In the genomic region with DNA sequence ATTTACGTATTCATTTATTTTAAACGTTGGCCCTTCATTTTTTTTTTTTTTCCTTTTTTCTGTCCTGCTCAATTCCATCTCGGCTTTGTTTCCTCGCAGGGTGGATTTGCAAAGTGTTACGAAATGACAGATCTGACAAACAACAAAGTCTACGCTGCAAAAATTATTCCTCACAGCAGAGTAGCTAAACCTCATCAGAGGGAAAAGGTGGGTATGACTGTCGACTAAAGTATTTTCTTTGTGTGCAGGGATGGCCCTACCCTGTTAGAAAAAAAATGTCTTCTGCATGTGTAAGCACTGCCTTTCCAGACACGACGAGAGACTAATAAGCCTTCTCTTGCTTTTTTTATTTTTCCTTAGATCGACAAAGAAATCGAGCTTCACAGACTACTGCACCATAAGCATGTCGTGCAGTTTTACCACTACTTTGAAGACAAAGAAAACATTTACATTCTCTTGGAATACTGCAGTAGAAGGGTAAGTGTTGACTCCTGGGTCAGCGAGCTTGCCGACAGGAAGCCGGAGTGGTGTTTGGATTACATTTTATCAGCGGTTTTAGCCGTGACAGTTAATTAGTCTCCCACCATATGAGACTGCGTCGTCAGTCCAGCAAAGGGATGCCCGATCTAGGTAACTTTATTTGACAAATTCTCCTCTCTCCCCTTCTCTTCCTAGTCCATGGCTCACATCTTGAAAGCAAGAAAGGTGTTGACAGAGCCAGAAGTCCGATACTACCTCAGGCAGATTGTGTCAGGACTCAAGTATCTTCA, we compare ENCODE assay signal across 9 mouse cellular contexts. TPM values are rescaled to one million over a fixed set of nuclear protein-coding genes. Genes with fewer than 3 reads are reported as not detected.
A peak's percentile ranks its signal among the peaks of the same experiment; 100 is the strongest.
DNase-seq lines count a peak whose midpoint lies in the region; ATAC-seq and TF ChIP-seq lines count a peak whose summit lies in the region.
"Had no signal": no experiment of that assay in that cellular context is flagged by ENCODE, and none has a peak within 500 bp of the region (broad histone marks: within the 10 kb centered on the region; RNA-seq: fewer than 3 reads in every experiment).

No protein-coding gene starts in this region.

- no peak for TF ChIP-seq CTCF in testis, adult 2 months (IDR thresholded peaks at IDR 0.05; ENCODE audit: control insufficient read depth, insufficient read depth, insufficient replicate concordance, low read depth, low read length)
- TF ChIP-seq CTCF in thymus, adult 2 months (IDR thresholded peaks at IDR 0.05; ENCODE audit: borderline replicate concordance, control insufficient read depth, extremely low read depth, insufficient read depth, low read length, poor library complexity) = no peak

- peak overlapping the region; percentile 85 for H3K4me2 ChIP-seq in heart, embryonic 12.5 days
- peak overlapping the region; percentile 98 for H3K4me2 ChIP-seq in limb, embryonic 13.5 days (replicated peaks)
- H3K4me2 ChIP-seq in neural tube, embryonic 13.5 days = peak overlapping the region; percentile 97

- H3K9me3 ChIP-seq in heart, embryonic 12.5 days (replicated peaks) = no peaks in the 10 kb centered on the region
- H3K9me3 ChIP-seq in limb, embryonic 13.5 days = peaks cover 5% of the 10 kb centered on the region
- no peaks in the 10 kb centered on the region for H3K9me3 ChIP-seq in neural tube, embryonic 13.5 days

- H3K4me3 ChIP-seq in testis, adult 2 months (ENCODE audit: control insufficient read depth, low read depth, low read length) = peak overlapping the region; percentile 89
- H3K4me3 ChIP-seq in heart, embryonic 12.5 days = peak overlapping the region; percentile 97
- H3K4me3 ChIP-seq in limb, embryonic 13.5 days = peak overlapping the region; percentile 78
- H3K4me3 ChIP-seq in neural tube, embryonic 13.5 days = peak overlapping the region; percentile 79
- H3K4me3 ChIP-seq in thymus, adult 2 months (ENCODE audit: control insufficient read depth, insufficient read depth, low read length) = no peak overlapping the region

- peaks cover 6% of the 10 kb centered on the region for H3K4me1 ChIP-seq in testis, adult 2 months (ENCODE audit: control insufficient read depth, insufficient read depth, low read length)
- peaks cover 37% of the 10 kb centered on the region for H3K4me1 ChIP-seq in heart, embryonic 12.5 days (replicated peaks)
- H3K4me1 ChIP-seq in limb, embryonic 13.5 days = peaks cover 26% of the 10 kb centered on the region
- peaks cover 20% of the 10 kb centered on the region for H3K4me1 ChIP-seq in neural tube, embryonic 13.5 days (replicated peaks)
- H3K4me1 ChIP-seq in thymus, adult 2 months (replicated peaks; ENCODE audit: control insufficient read depth, insufficient read depth, low read length) = peaks cover 12% of the 10 kb centered on the region

- no peak for ATAC-seq in heart, embryonic 12.5 days (ENCODE audit: insufficient number of reproducible peaks, low FRiP score)
- no peak for ATAC-seq in limb, embryonic 13.5 days (ENCODE audit: low FRiP score, low read depth)
- no peak for ATAC-seq in neural tube, embryonic 13.5 days (ENCODE audit: low read depth)

- H3K36me3 ChIP-seq in testis, adult 2 months (ENCODE audit: control insufficient read depth, insufficient read depth, low read length) = no peaks in the 10 kb centered on the region
- peaks cover 44% of the 10 kb centered on the region for H3K36me3 ChIP-seq in heart, embryonic 12.5 days
- H3K36me3 ChIP-seq in limb, embryonic 13.5 days = peaks cover 41% of the 10 kb centered on the region
- H3K36me3 ChIP-seq in neural tube, embryonic 13.5 days = peaks cover 37% of the 10 kb centered on the region
- H3K36me3 ChIP-seq in thymus, adult 2 months (ENCODE audit: control insufficient read depth, insufficient read depth, low read length) = no peaks in the 10 kb centered on the region

- H3K27me3 ChIP-seq in testis, adult 2 months (ENCODE audit: control insufficient read depth, insufficient read depth, low read length) = no peaks in the 10 kb centered on the region
- no peaks in the 10 kb centered on the region for H3K27me3 ChIP-seq in heart, embryonic 12.5 days (replicated peaks)
- no peaks in the 10 kb centered on the region for H3K27me3 ChIP-seq in limb, embryonic 13.5 days
- H3K27me3 ChIP-seq in neural tube, embryonic 13.5 days = no peaks in the 10 kb centered on the region
- H3K27me3 ChIP-seq in thymus, adult 2 months (ENCODE audit: control insufficient read depth, insufficient read depth, low read length) = no peaks in the 10 kb centered on the region; the same call in 1 of the 2 replicates

- TF ChIP-seq POLR2A in testis, adult 2 months (IDR thresholded peaks at IDR 0.05; ENCODE audit: control insufficient read depth, low read depth, low read length) = no peak
- no peak for TF ChIP-seq POLR2A in thymus, adult 2 months (IDR thresholded peaks at IDR 0.05; ENCODE audit: control insufficient read depth, extremely low read depth, insufficient read depth, low read length, poor library complexity)

- H3K9ac ChIP-seq in heart, embryonic 12.5 days = peak overlapping the region; percentile 100
- peak overlapping the region; percentile 91 for H3K9ac ChIP-seq in limb, embryonic 13.5 days
- peak overlapping the region; percentile 95 for H3K9ac ChIP-seq in neural tube, embryonic 13.5 days

- DNase-seq in testis, postnatal 10 days (ENCODE audit: low spot score) = no peak
- DNase-seq in thymus, adult 2 months = no peak
- DNase-seq in adrenal gland, postnatal 25 days = no peak
- no peak for DNase-seq in frontal cortex, postnatal 14 days (ENCODE audit: low spot score in 2 of 2)

- H3K27ac ChIP-seq in testis, adult 2 months (ENCODE audit: control insufficient read depth, insufficient read depth, low read depth, low read length) = no peak overlapping the region
- peak overlapping the region; percentile 90 for H3K27ac ChIP-seq in heart, embryonic 12.5 days (ENCODE audit: poor library complexity, severe bottlenecking)
- peak overlapping the region; percentile 85; the same call in 1 of the 2 replicates for H3K27ac ChIP-seq in limb, embryonic 13.5 days
- H3K27ac ChIP-seq in neural tube, embryonic 13.5 days (replicated peaks) = peak overlapping the region; percentile 90
- no peak overlapping the region for H3K27ac ChIP-seq in thymus, adult 2 months (ENCODE audit: control insufficient read depth, insufficient read depth, low read length)

- WGBS in heart, embryonic 12.5 days = 7% methylated on average over 21 of the region's 21 CpGs
- WGBS in limb, embryonic 13.5 days = 5% methylated on average over 21 of the region's 21 CpGs
- WGBS in neural tube, embryonic 13.5 days = 25% methylated on average over 21 of the region's 21 CpGs
- 22% methylated on average over 21 of the region's 21 CpGs for WGBS in thymus, adult 2 months

RNA-seq across cellular contexts. Expression of gene Plk2, which starts 1.3 kb away (rescaled TPM):
- 3.7 and 4.1 TPM in 2 replicates for polyA plus RNA-seq in testis, adult 2 months (2012; rRNA removed)
- 168 and 171 TPM in 2 replicates for polyA plus RNA-seq in heart, embryonic 12.5 days (2016; fragmentation: Nextera tagmentation; extraction: Ambion mirVana)
- polyA plus RNA-seq in limb, embryonic 13.5 days (2015; fragmentation: Nextera tagmentation; extraction: Ambion mirVana) = 180 and 193 TPM in 2 replicates
- polyA plus RNA-seq in neural tube, embryonic 13.5 days (2015; fragmentation: Nextera tagmentation; extraction: Ambion mirVana) = 116 TPM in 2 replicates
- polyA plus RNA-seq in thymus, adult 2 months (2012; rRNA removed) = 1.4 and 2.5 TPM in 2 replicates
- total RNA-seq in adrenal gland, postnatal 25 days (2021) = 16.0 and 23.3 TPM in 2 replicates

RNA-seq across cellular contexts. Expression of gene Gapt, which starts 39.1 kb away (rescaled TPM):
- polyA plus RNA-seq in testis, adult 2 months (2012; rRNA removed) = 0.67 TPM in 2 replicates
- polyA plus RNA-seq in heart, embryonic 12.5 days (2016; fragmentation: Nextera tagmentation; extraction: Ambion mirVana) = 0.15 TPM in 1 of 2 replicates, not detected in the other
- polyA plus RNA-seq in limb, embryonic 13.5 days (2015; fragmentation: Nextera tagmentation; extraction: Ambion mirVana) = 0.11 and 0.15 TPM in 2 replicates
- 0.14 TPM in 1 of 2 replicates, not detected in the other for polyA plus RNA-seq in neural tube, embryonic 13.5 days (2015; fragmentation: Nextera tagmentation; extraction: Ambion mirVana)
- polyA plus RNA-seq in thymus, adult 2 months (2012; rRNA removed) = 0.94 and 1.1 TPM in 2 replicates
- total RNA-seq in adrenal gland, postnatal 25 days (2021) = not detected in 2 replicates
- total RNA-seq: left cerebral cortex, postnatal 25 days had no signal

Comparison
In these comparisons a context has a peak if more than half of its experiments do, and no peak if none do; other contexts are left out.
1. H3K27ac ChIP-seq: peak in heart, embryonic 12.5 days (single experiment), limb, embryonic 13.5 days (single experiment) and neural tube, embryonic 13.5 days (single experiment); none in testis, adult 2 months (single experiment) and thymus, adult 2 months (single experiment).
2. RNA of gene Plk2, which starts 1.3 kb away (polyA plus RNA-seq): 180 to 193 TPM in limb, embryonic 13.5 days, 168 to 171 TPM in heart, embryonic 12.5 days and 116 TPM in neural tube, embryonic 13.5 days; 3.7 to 4.1 TPM in testis, adult 2 months and 1.4 to 2.5 TPM in thymus, adult 2 months; every median in the first group is over 10 times any median in the second.
3. Peak in every context shown above with its lines, with median percentiles within 50 percentile points of each other: H3K4me2 ChIP-seq and H3K9ac ChIP-seq.